Mouse (Mus musculus): ENCODE results near the gene Tapbp. TPM values are rescaled to one million over a fixed set of nuclear protein-coding genes. Genes with fewer than 3 reads are reported as not detected.

Gene Tapbp
- polyA plus RNA-seq, 1 experiment from 2014 or later: 52.6 TPM

GRCm38 (mm10) chr17:33928251-33928947, 12.7 kb downstream of the Tapbp start:
- Histone ChIP-seq H3K4me3 (peak overlapping the region; percentile 79), H3K27ac (0 out of 2 replicates have a peak overlapping the region, but pooled peaks have one; percentile 98), H3K4me2 (peak overlapping the region; percentile 92), H3K9ac (peak overlapping the region; percentile 79), H3K4me1 (peaks cover 23% of the 10 kb centered on the region), H3K9me3 (no peaks in the 10 kb centered on the region), H3K36me3 (peaks cover 26% of the 10 kb centered on the region), H3K27me3 (no peaks in the 10 kb centered on the region)
- ATAC-seq (ENCODE audit: borderline replicate concordance, extremely low read depth, low FRiP score, low TSS enrichment): no peak
- WGBS: 57% methylated on average over 21 of the region's 21 CpGs

- under 1% methylated on average over 75 of the region's 80 CpGs for WGBS
- Histone ChIP-seq H3K27ac (peak within 1 kb of the TSS; percentile 98), H3K9ac (peak within 1 kb of the TSS; percentile 79), H3K4me2 (peak within 1 kb of the TSS; percentile 92), H3K36me3 (peaks cover 29% of the 10 kb centered on the region), H3K27me3 (no peaks in the 10 kb centered on the region), H3K4me3 (peak within 1 kb of the TSS; percentile 79), H3K4me1 (peaks cover 23% of the 10 kb centered on the region), H3K9me3 (no peaks in the 10 kb centered on the region)
- ATAC-seq (ENCODE audit: borderline replicate concordance, extremely low read depth, low FRiP score, low TSS enrichment): peak; percentile 85
Measured at GRCm38 (mm10) chr17:33929371-33930279, 13.9 kb downstream of the Tapbp start, which contains the start of gene Rgl2. Gene Rgl2 (plus strand): TSS chr17:33929543.

- peak overlapping the region; percentile 98 for H3K27ac ChIP-seq
- H3K9me3 ChIP-seq: no peaks in the 10 kb centered on the region
- H3K4me1 ChIP-seq: peaks cover 23% of the 10 kb centered on the region
- ATAC-seq (ENCODE audit: borderline replicate concordance, extremely low read depth, low FRiP score, low TSS enrichment): peak; percentile 2; the same call in 1 of the 2 replicates
- WGBS: under 1% methylated on average over 38 of the region's 45 CpGs
- peak overlapping the region; percentile 76 for H3K9ac ChIP-seq
- peak overlapping the region; percentile 79 for H3K4me3 ChIP-seq
- H3K27me3 ChIP-seq: no peaks in the 10 kb centered on the region
- peaks cover 28% of the 10 kb centered on the region for H3K36me3 ChIP-seq
- peak overlapping the region; percentile 92 for H3K4me2 ChIP-seq
Measured at GRCm38 (mm10) chr17:33930280-33931158, 14.8 kb downstream of the Tapbp start.

- 38% methylated on average over 18 of the region's 18 CpGs for WGBS
- peak overlapping the region; percentile 92 for H3K4me2 ChIP-seq
- H3K4me3 ChIP-seq: peak overlapping the region; percentile 79
- ATAC-seq (ENCODE audit: borderline replicate concordance, extremely low read depth, low FRiP score, low TSS enrichment): no peak
- peaks cover 27% of the 10 kb centered on the region; the same call in 1 of the 2 replicates for H3K36me3 ChIP-seq
- no peaks in the 10 kb centered on the region for H3K9me3 ChIP-seq
- no peaks in the 10 kb centered on the region for H3K27me3 ChIP-seq
- H3K9ac ChIP-seq: peak overlapping the region; percentile 76
- H3K4me1 ChIP-seq: peaks cover 23% of the 10 kb centered on the region
- no peak overlapping the region; the same call in 1 of the 2 replicates for H3K27ac ChIP-seq
Measured at GRCm38 (mm10) chr17:33931159-33931866, 15.6 kb downstream of the Tapbp start.

GRCm38 (mm10) chr17:33931947-33932346, 16.2 kb downstream of the Tapbp start:
- H3K4me2 ChIP-seq: no peak overlapping the region
- 87% methylated on average over 11 of the region's 11 CpGs for WGBS

GRCm38 (mm10) chr17:33932448-33932847, 16.7 kb downstream of the Tapbp start:
- no peak overlapping the region for H3K9ac ChIP-seq
- H3K4me1 ChIP-seq: peaks cover 23% of the 10 kb centered on the region
- H3K27me3 ChIP-seq: no peaks in the 10 kb centered on the region
- no peak overlapping the region for H3K27ac ChIP-seq
- H3K4me2 ChIP-seq: no peak overlapping the region
- no peaks in the 10 kb centered on the region for H3K9me3 ChIP-seq
- H3K4me3 ChIP-seq: no peak overlapping the region
- no peak for ATAC-seq (ENCODE audit: borderline replicate concordance, extremely low read depth, low FRiP score, low TSS enrichment)
- WGBS: 82% methylated on average over 14 of the region's 14 CpGs
- peaks cover 34% of the 10 kb centered on the region; the same call in 1 of the 2 replicates for H3K36me3 ChIP-seq

More at GRCm38 (mm10) chr17:33931947-33932346, 16.2 kb downstream of the Tapbp start:
- Histone ChIP-seq H3K27ac (no peak overlapping the region), H3K36me3 (peaks cover 29% of the 10 kb centered on the region; the same call in 1 of the 2 replicates), H3K9ac (no peak overlapping the region), H3K27me3 (no peaks in the 10 kb centered on the region), H3K9me3 (no peaks in the 10 kb centered on the region), H3K4me1 (peaks cover 23% of the 10 kb centered on the region), H3K4me3 (no peak overlapping the region)
- ATAC-seq (ENCODE audit: borderline replicate concordance, extremely low read depth, low FRiP score, low TSS enrichment): no peak

GRCm38 (mm10) chr17:33932970-33933369, 17.3 kb downstream of the Tapbp start:
- no peaks in the 10 kb centered on the region for H3K27me3 ChIP-seq

GRCm38 (mm10) chr17:33935422-33936055, 19.8 kb downstream of the Tapbp start:
- no peak overlapping the region for H3K4me2 ChIP-seq
- H3K27ac ChIP-seq: no peak overlapping the region
- no peak overlapping the region for H3K9ac ChIP-seq
- WGBS: 80% methylated on average over 21 of the region's 21 CpGs
- H3K27me3 ChIP-seq: no peaks in the 10 kb centered on the region
- H3K4me1 ChIP-seq: peaks cover 22% of the 10 kb centered on the region
- peaks cover 36% of the 10 kb centered on the region; the same call in 1 of the 2 replicates for H3K36me3 ChIP-seq
- no peak for ATAC-seq (ENCODE audit: borderline replicate concordance, extremely low read depth, low FRiP score, low TSS enrichment)
- no peak overlapping the region for H3K4me3 ChIP-seq
- no peaks in the 10 kb centered on the region for H3K9me3 ChIP-seq

More at GRCm38 (mm10) chr17:33932970-33933369, 17.3 kb downstream of the Tapbp start:
- Histone ChIP-seq H3K27ac (no peak overlapping the region), H3K9me3 (no peaks in the 10 kb centered on the region), H3K9ac (no peak overlapping the region), H3K4me1 (peaks cover 19% of the 10 kb centered on the region), H3K36me3 (peaks cover 36% of the 10 kb centered on the region; the same call in 1 of the 2 replicates), H3K4me3 (no peak overlapping the region), H3K4me2 (no peak overlapping the region)
- WGBS: 90% methylated on average over 15 of the region's 15 CpGs
- no peak for ATAC-seq (ENCODE audit: borderline replicate concordance, extremely low read depth, low FRiP score, low TSS enrichment)

GRCm38 (mm10) chr17:33936993-33937392, 21.3 kb downstream of the Tapbp start:
- ATAC-seq (ENCODE audit: borderline replicate concordance, extremely low read depth, low FRiP score, low TSS enrichment): no peak
- H3K36me3 ChIP-seq: peaks cover 36% of the 10 kb centered on the region; the same call in 1 of the 2 replicates
- H3K27me3 ChIP-seq: no peaks in the 10 kb centered on the region
- no peak overlapping the region for H3K27ac ChIP-seq
- H3K4me2 ChIP-seq: no peak overlapping the region
- H3K9ac ChIP-seq: no peak overlapping the region
- no peaks in the 10 kb centered on the region for H3K9me3 ChIP-seq
- H3K4me3 ChIP-seq: no peak overlapping the region
- 77% methylated on average over 15 of the region's 15 CpGs for WGBS
- peaks cover 21% of the 10 kb centered on the region for H3K4me1 ChIP-seq

- ATAC-seq (ENCODE audit: borderline replicate concordance, extremely low read depth, low FRiP score, low TSS enrichment): no peak
- WGBS: 75% methylated on average over 11 of the region's 11 CpGs
- Histone ChIP-seq H3K36me3 (peaks cover 30% of the 10 kb centered on the region; the same call in 1 of the 2 replicates), H3K4me1 (peaks cover 21% of the 10 kb centered on the region), H3K4me2 (peak overlapping the region; percentile 94), H3K27ac (no peak overlapping the region), H3K9ac (no peak overlapping the region), H3K27me3 (no peaks in the 10 kb centered on the region), H3K4me3 (peak overlapping the region; percentile 93), H3K9me3 (no peaks in the 10 kb centered on the region)
Measured at GRCm38 (mm10) chr17:33938783-33939182, 23.1 kb downstream of the Tapbp start.

Measured in lung, embryonic 15.5 days (tissue).